Mouse (Mus musculus) midbrain, embryonic 14.5 days (tissue): ENCODE measurements around the gene Wfdc13. TPM values are rescaled to one million over a fixed set of nuclear protein-coding genes. Genes with fewer than 3 reads are reported as not detected.
"Not testable (repeated sequence)": the region's sequence is repeated elsewhere in the genome, so short reads cannot be mapped to it uniquely, and the experiment has no call there.

Experiments
- ATAC-seq: fragments of 200-750 bp; cut with Nextera tagmentation; 2 replicates; pipeline ENCODE4 v1.8.0; 2017; ENCODE audit warnings: moderate number of reproducible peaks, moderate library complexity; ENCODE audit not compliant: low FRiP score, low TSS enrichment
- DNase-seq: peaks from one replicate; pipeline ENCODE4 v3.0.0-alpha.2; 2015
- H3K27ac ChIP-seq: fragments of 300-500 bp; sonication (generic); replicated peaks from 2 replicates; pipeline ENCODE4 v1.5.1; 2014; ENCODE audit warnings: mild to moderate bottlenecking, low read depth, low read length, moderate library complexity
- H3K27me3 ChIP-seq: fragments of 300-500 bp; sonication (generic); 2 replicates; pipeline ENCODE4 v1.6.1; 2014; ENCODE audit warnings: low read length, control low read depth, mixed read lengths; ENCODE audit not compliant: control insufficient read depth, insufficient read depth
- H3K36me3 ChIP-seq: fragments of 300-500 bp; sonication (generic); 2 replicates; pipeline ENCODE4 v1.6.1; 2014; ENCODE audit warnings: low read length, control low read depth; ENCODE audit not compliant: control insufficient read depth, insufficient read depth
- H3K4me1 ChIP-seq: fragments of 300-500 bp; sonication (generic); 2 replicates; pipeline ENCODE4 v1.6.1; 2014; ENCODE audit warnings: mild to moderate bottlenecking, antibody characterized with exemption, low read length, control low read depth; ENCODE audit not compliant: control insufficient read depth, insufficient read depth
- H3K4me2 ChIP-seq: fragments of 300-500 bp; sonication (generic); 2 replicates; pipeline ENCODE4 v1.6.1; 2014; ENCODE audit warnings: mild to moderate bottlenecking, low read length, moderate library complexity
- H3K4me3 ChIP-seq: fragments of 300-500 bp; sonication (generic); replicated peaks from 2 replicates; pipeline ENCODE4 v1.5.1; 2014; ENCODE audit warnings: low read depth, low read length
- H3K9ac ChIP-seq: fragments of 300-500 bp; sonication (generic); replicated peaks from 2 replicates; pipeline ENCODE4 v1.6.1; 2014; ENCODE audit warnings: mild to moderate bottlenecking, low read length, moderate library complexity
- H3K9me3 ChIP-seq: fragments of 300-500 bp; sonication (generic); 2 replicates; pipeline ENCODE4 v1.6.1; 2016; ENCODE audit warnings: low read length, control low read depth, mixed read lengths; ENCODE audit not compliant: control insufficient read depth
- WGBS: fragments of 180-500 bp; shearing (Covaris S2); extraction: QIAGEN DNeasy Blood & Tissue Kit; methylation state at CpG from one replicate; pipeline ENCODE4 v1.1.7; 2014; 5-methylcytosine and 5-hydroxymethylcytosine counted together
- polyA plus RNA-seq: library from polyadenylated mRNA; unstranded; fragments of >200 nt; fragmentation: Nextera tagmentation; extraction: Ambion mirVana; gene quantifications from 2 replicates; pipeline ENCODE4 v1.2.1, GENCODE M21; 2014

The Wfdc13 gene
- polyA plus RNA-seq, 1 experiment from 2014 or later, result not detected

DNA sequence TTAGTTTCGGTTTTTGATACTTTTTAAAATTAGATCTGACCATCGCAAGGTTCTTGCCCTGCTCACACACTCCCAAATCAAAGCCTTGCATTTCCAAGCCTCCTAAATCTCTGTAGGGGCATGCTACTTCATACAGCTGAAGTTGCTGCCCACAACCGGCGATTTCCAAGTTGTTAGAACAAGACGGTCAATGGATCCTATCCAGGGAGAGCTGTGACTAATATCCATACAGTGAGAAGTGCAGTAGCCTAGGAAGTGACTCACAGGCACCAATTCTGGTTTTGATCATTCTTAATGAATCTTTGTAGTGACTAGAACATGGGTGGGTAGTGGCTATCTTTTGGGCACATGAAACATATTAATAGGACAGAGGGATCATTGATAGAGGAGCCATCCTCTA, 16.9 kb downstream of the Wfdc13 start:
- 91% methylated on average over 5 of the region's 5 CpGs for WGBS
- Histone ChIP-seq H3K4me2 (no peak overlapping the region), H3K4me1 (no peaks in the 10 kb centered on the region), H3K27ac (no peak overlapping the region), H3K36me3 (no peaks in the 10 kb centered on the region), H3K4me3 (no peak overlapping the region), H3K9ac (no peak overlapping the region), H3K9me3 (no peaks in the 10 kb centered on the region), H3K27me3 (no peaks in the 10 kb centered on the region)
- ATAC-seq, result no peak
- no peak for DNase-seq

DNA sequence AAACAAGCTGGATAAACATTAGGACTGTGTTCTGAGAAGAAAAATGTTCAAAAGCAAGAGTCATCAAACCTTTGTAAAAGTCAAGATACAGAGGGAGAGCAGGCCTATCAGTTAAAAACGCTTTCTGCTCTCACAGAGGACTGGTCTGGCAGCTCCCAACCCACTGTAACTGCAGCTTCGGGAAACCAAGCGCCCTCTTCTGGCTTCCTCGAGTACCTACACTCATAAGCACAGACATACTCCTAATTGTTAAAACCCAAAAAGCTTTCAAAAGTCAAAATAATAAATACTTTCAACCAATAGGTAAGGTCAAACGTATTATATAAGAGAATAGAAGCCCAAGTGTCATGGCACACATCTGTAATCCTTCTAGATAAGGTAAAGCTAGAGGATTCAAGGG, 19.3 kb downstream of the Wfdc13 start:
- Histone ChIP-seq H3K4me2 (no peak overlapping the region), H3K27ac (no peak overlapping the region), H3K4me1 (no peaks in the 10 kb centered on the region), H3K9ac (no peak overlapping the region), H3K27me3 (no peaks in the 10 kb centered on the region), H3K36me3 (no peaks in the 10 kb centered on the region), H3K9me3 (no peaks in the 10 kb centered on the region), H3K4me3 (no peak overlapping the region)
- DNase-seq (no peak), ATAC-seq (no peak)
- WGBS, result 85% methylated on average over 5 of the region's 5 CpGs

DNA sequence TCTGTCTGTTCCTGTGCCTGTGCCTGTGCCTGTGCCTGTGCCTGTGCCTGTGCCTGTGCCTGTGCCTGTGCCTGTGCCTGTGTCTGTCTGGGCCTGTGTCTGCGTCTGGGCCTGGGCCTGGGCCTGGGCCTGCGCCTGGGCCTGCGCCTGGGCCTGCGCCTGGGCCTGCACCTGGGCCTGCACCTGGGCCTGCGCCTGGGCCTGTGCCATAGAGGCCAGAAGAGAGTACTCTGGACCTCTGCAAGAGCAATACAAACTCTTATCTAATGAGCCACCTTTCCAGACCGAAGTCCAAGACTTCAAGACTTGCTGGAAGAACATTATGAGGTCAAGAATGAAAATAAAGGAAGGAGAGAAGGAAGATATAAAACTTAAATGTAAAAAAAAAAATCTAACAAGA, 20.4 kb downstream of the Wfdc13 start:
- Histone ChIP-seq H3K27me3 (no peaks in the 10 kb centered on the region), H3K36me3 (no peaks in the 10 kb centered on the region), H3K9me3 (no peaks in the 10 kb centered on the region), H3K4me1 (no peaks in the 10 kb centered on the region), H3K9ac (no peak overlapping the region), H3K4me3 (no peak overlapping the region), H3K4me2 (no peak overlapping the region), H3K27ac (no peak overlapping the region)
- ATAC-seq (no peak), DNase-seq (no peak)
- 94% methylated on average over 6 of the region's 6 CpGs for WGBS

DNA sequence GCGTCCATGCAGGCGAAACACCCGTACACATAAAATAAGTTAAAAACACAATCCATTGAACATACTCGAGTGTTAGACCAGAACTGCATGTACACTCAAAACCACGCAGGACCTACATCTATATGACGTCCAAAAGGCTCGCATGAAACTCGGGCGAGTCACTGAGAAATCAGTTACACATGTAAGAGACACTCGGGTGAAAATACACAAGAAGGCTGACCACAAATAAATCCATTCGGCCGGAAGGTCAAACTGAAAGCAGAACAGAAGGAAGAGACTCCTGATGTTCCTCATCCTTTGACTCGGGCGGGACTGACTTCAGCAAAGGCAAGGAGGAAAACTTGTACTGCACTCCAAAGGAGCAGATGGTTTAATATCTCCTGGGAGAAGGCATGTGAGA, 21.1 kb downstream of the Wfdc13 start:
- Histone ChIP-seq H3K9ac (no peak overlapping the region), H3K27ac (no peak overlapping the region), H3K27me3 (no peaks in the 10 kb centered on the region), H3K4me2 (no peak overlapping the region), H3K4me1 (no peaks in the 10 kb centered on the region), H3K36me3 (no peaks in the 10 kb centered on the region), H3K4me3 (no peak overlapping the region), H3K9me3 (no peaks in the 10 kb centered on the region)
- WGBS, result 88% methylated on average over 14 of the region's 14 CpGs
- DNase-seq (no peak), ATAC-seq (no peak)

DNA sequence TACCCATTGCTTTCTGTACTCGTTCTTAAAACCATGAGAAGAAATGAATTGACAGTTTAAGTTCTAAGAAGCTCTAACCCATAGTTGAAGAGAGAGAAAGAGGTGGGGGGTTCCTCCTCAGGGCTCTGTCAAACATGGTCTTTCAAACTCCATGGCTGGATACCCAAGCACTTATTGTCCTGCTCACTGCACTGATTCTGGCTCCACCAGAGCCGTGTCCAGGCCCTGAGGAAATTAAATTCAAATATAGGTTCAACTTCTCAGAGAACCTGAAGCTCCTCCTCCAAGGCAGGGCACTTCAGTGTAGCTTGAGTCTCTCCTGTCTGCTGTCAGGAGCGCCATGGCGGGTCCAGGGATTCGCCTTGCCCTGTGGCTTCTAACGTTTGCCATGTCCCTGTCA, 30.1 kb downstream of the Wfdc13 start, which contains the start of gene Spint5:
Gene Spint5, plus strand, starts transcription at position 301 of the 400 bp plus-strand sequence.
- WGBS, result 79% methylated on average over 6 of the region's 6 CpGs
- Histone ChIP-seq H3K27me3 (no peaks in the 10 kb centered on the region), H3K9ac (no peak within 1 kb of the TSS), H3K36me3 (no peaks in the 10 kb centered on the region), H3K9me3 (no peaks in the 10 kb centered on the region), H3K27ac (no peak within 1 kb of the TSS), H3K4me1 (no peaks in the 10 kb centered on the region), H3K4me3 (no peak within 1 kb of the TSS), H3K4me2 (no peak within 1 kb of the TSS)
- DNase-seq (no peak), ATAC-seq (no peak)

DNA sequence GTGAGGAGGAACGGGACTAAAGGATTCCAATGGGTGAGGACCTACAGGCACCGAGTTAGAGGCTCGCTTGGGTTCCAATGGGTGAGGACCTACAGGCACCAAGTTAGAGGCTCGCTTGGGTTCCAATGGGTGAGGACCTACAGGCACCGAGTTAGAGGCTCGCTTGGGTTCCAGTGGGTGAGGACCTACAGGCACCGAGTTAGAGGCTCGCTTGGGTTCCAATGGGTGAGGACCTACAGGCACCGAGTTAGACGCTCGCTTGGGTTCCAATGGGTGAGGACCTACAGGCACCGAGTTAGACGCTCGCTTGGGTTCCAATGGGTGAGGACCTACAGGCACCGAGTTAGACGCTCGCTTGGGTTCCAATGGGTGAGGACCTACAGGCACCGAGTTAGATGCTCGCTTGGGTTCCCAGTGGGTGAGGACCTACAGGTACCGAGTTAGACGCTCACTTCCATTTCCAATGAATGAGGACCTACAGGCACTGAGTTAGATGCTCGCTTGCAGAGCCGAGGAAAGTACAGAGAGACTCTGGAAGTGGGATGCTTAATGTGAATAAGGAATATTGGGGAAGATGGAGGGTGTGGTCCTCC, 31.4 kb downstream of the Wfdc13 start:
- H3K4me1 ChIP-seq, H3K27ac ChIP-seq, H3K9me3 ChIP-seq, H3K4me3 ChIP-seq, H3K36me3 ChIP-seq, H3K4me2 ChIP-seq, ATAC-seq, H3K9ac ChIP-seq, DNase-seq, H3K27me3 ChIP-seq: not testable (repeated sequence)
- 91% methylated on average over 20 of the region's 23 CpGs for WGBS

DNA sequence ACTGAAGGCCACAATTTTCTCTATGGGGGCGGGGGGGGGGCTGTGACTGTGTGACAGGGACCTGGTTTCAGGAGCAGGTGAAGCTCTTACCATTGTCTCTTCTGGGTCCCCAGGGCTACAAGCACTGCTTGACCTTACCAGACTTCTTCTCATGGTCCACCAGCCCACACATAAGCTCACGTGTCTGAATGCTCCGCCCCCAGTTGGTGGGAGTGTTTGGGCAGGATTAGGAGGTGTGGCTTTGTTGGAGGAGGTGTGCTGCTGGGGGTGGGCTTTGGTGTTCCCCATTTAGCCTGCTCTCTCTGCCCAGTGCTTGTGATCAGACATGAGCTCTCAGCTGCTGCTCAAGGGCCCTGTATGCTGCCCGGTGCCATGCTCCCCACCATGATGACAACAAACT, 38.4 kb downstream of the Wfdc13 start:
- DNase-seq, result no peak
- Histone ChIP-seq H3K36me3 (no peaks in the 10 kb centered on the region), H3K4me1 (no peaks in the 10 kb centered on the region), H3K9me3 (no peaks in the 10 kb centered on the region), H3K27ac (no peak overlapping the region), H3K9ac (no peak overlapping the region), H3K4me3 (no peak overlapping the region), H3K4me2 (no peak overlapping the region), H3K27me3 (no peaks in the 10 kb centered on the region)
- ATAC-seq, result no peak
- WGBS, result 56% methylated on average over 4 of the region's 4 CpGs

DNA sequence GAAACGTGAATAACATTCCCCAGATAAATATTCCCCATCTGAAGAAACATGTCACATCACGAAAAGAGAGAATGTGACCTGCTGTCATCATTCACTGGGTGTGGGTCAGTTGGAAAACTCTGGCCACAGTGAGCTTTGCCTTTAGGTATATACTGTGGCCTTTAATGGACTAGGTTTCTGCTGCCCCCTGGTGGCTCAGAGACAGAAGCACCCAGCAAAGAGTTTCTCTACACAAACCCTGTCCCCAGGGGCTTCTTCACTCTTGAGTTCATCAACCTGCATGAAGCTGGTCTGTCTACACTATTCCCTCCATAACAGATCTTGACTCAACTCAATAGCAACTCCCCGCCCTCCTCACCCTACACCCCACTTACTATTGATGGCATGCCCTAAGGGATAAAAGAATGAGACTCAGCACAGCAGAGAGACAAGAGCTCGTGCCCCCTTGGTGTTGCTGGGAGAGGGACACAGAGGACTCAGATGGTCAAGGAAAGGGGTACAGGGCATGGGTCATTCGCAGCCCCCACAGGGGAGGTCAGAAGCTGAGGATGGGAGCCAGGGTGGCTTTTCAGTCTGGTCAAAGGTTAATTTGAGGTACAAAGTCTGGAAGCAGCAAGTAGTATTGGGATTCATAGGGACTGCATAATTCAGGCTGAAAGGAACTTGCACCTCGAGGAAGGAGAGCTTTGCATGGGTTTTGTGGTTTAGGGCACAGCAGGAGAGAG, 41.1 kb downstream of the Wfdc13 start:
- H3K4me3 ChIP-seq, result no peak overlapping the region
- H3K4me2 ChIP-seq, result no peak overlapping the region
- H3K9ac ChIP-seq, result no peak overlapping the region
- H3K9me3 ChIP-seq, result no peaks in the 10 kb centered on the region
- WGBS, result 26% methylated on average over 6 of the region's 6 CpGs
- H3K27ac ChIP-seq, result no peak overlapping the region
- no peaks in the 10 kb centered on the region for H3K4me1 ChIP-seq
- peak; percentile 89 for DNase-seq
- no peaks in the 10 kb centered on the region for H3K36me3 ChIP-seq
- no peaks in the 10 kb centered on the region for H3K27me3 ChIP-seq
- no peak for ATAC-seq

DNA sequence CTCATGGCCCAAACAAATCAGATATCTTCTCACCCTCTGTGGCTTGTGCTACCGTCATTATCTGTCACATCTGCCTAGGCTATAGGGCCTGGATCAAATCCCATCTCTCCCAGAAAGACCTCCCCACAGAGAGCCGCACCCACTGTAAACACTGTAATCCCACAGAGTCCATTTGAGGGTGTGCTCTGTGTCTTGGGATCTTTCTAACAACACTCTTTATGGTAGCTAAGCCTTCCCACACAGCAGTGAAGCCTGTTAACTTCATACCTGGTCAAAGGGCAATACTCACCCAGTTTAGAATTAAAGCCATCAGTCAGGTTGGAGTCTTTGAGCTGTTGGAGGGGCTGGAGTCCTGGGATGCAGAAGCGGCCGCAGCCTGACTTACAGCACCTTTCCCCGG, 46.8 kb downstream of the Wfdc13 start:
- no peaks in the 10 kb centered on the region for H3K27me3 ChIP-seq
- no peaks in the 10 kb centered on the region for H3K4me1 ChIP-seq
- H3K9ac ChIP-seq, result no peak overlapping the region
- H3K4me3 ChIP-seq, result no peak overlapping the region
- ATAC-seq, result no peak
- no peak for DNase-seq
- H3K9me3 ChIP-seq, result no peaks in the 10 kb centered on the region
- no peak overlapping the region for H3K4me2 ChIP-seq
- WGBS, result 87% methylated on average over 5 of the region's 5 CpGs
- H3K36me3 ChIP-seq, result no peaks in the 10 kb centered on the region
- no peak overlapping the region for H3K27ac ChIP-seq
